Mouse (Mus musculus) liver, adult 2 months (tissue): ENCODE data around the gene Pigf. TPM values are rescaled to one million over a fixed set of nuclear protein-coding genes. Genes with fewer than 3 reads are reported as not detected.

Source experiments
- DNase-seq: peaks from one replicate; pipeline ENCODE4 v3.0.0-alpha.2; 2011; ENCODE audit warnings: low read depth, low spot score; ENCODE audit errors: extremely low read depth
- H3K27ac ChIP-seq: fragments of 200-500 bp; replicated peaks from 2 replicates; pipeline ENCODE4 v1.5.1; 2012; ENCODE audit warnings: low read depth, mild to moderate bottlenecking, control low read depth, inconsistent platforms, low read length; ENCODE audit not compliant: insufficient read depth
- H3K27me3 ChIP-seq: fragments of 200-500 bp; 2 replicates; pipeline ENCODE4 v1.6.1; 2012; ENCODE audit warnings: mild to moderate bottlenecking, moderate library complexity, low read length, inconsistent platforms; ENCODE audit not compliant: control insufficient read depth, insufficient read depth
- H3K36me3 ChIP-seq: fragments of 200-500 bp; 2 replicates; pipeline ENCODE4 v1.6.1; 2012; ENCODE audit warnings: low read length, inconsistent platforms; ENCODE audit not compliant: control insufficient read depth, insufficient read depth
- H3K4me1 ChIP-seq: fragments of 200-500 bp; 2 replicates; pipeline ENCODE4 v1.6.1; 2011; ENCODE audit warnings: low read length; ENCODE audit not compliant: control insufficient read depth, insufficient read depth
- H3K4me3 ChIP-seq: fragments of 200-500 bp; 2 replicates; pipeline ENCODE4 v1.5.1; 2011; ENCODE audit warnings: low read depth, mild to moderate bottlenecking, control low read depth, low read length, moderate library complexity; ENCODE audit not compliant: insufficient read depth
- H3K79me2 ChIP-seq: fragments of 200-500 bp; 2 replicates; pipeline ENCODE4 v1.6.1; 2012; ENCODE audit warnings: inconsistent platforms, mild to moderate bottlenecking, low read length, moderate library complexity; ENCODE audit not compliant: control insufficient read depth, insufficient read depth
- H3K9ac ChIP-seq: fragments of 200-500 bp; 2 replicates; pipeline ENCODE4 v1.6.1; 2012; ENCODE audit warnings: low read depth, mild to moderate bottlenecking, control low read depth, inconsistent platforms, low read length
- CTCF ChIP-seq: fragments of 200-500 bp; IDR thresholded peaks from 2 replicates; pipeline ENCODE4 v1.5.1; 2011; ENCODE audit warnings: low read depth, low read length, control low read depth
- POLR2A ChIP-seq: fragments of 200-500 bp; IDR thresholded peaks from 2 replicates; pipeline ENCODE4 v1.6.1; 2011; ENCODE audit warnings: low read length, control low read depth; ENCODE audit not compliant: insufficient read depth; ENCODE audit errors: extremely low read depth
- WGBS: fragments of 180-500 bp; shearing (Covaris S2); methylation state at CpG from one replicate; pipeline ENCODE4 v1.1.7; 2018; 5-methylcytosine and 5-hydroxymethylcytosine counted together
- polyA plus RNA-seq: library from polyadenylated mRNA; depleted of rRNA; stranded (reverse); fragments of >200 nt; gene quantifications from 2 replicates; pipeline ENCODE4 v1.2.3, GENCODE M21; 2012
- total RNA-seq: library from RNA; depleted of rRNA; stranded (reverse); fragments of >200 nt; gene quantifications from 2 replicates; pipeline ENCODE4 v1.2.3, GENCODE M21; 2014

Pigf gene
- total and polyA plus RNA-seq, 2 experiments = 3.2 to 9.1 TPM

DNA sequence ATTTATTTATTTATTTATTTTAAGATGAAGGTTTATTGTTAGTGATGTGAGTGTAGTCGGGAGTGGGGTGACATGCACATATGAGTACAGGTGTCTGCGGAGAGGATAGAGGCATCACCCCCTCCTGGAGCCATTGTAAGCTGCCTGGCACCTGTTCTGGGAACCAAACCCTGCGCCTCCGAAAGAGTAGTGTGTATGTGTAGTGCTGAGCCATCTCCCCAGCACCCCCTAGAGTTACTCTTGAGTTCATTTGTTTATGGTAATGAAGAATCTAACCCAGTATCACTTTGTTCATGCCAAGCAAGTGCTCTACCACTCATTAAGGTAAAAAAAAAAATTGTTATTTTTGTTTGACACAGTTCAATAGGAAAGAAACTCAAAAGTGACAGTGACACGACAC is 37.0 kb downstream of the Pigf start:
- Histone ChIP-seq H3K27ac (no peak overlapping the region), H3K4me3 (no peak overlapping the region), H3K79me2 (no peaks in the 10 kb centered on the region), H3K4me1 (no peaks in the 10 kb centered on the region), H3K36me3 (no peaks in the 10 kb centered on the region), H3K9ac (no peak overlapping the region), H3K27me3 (no peaks in the 10 kb centered on the region)
- 92% methylated on average over 5 of the region's 5 CpGs for WGBS
- DNase-seq = no peak
- TF ChIP-seq CTCF (no peak), POLR2A (no peak)

DNA sequence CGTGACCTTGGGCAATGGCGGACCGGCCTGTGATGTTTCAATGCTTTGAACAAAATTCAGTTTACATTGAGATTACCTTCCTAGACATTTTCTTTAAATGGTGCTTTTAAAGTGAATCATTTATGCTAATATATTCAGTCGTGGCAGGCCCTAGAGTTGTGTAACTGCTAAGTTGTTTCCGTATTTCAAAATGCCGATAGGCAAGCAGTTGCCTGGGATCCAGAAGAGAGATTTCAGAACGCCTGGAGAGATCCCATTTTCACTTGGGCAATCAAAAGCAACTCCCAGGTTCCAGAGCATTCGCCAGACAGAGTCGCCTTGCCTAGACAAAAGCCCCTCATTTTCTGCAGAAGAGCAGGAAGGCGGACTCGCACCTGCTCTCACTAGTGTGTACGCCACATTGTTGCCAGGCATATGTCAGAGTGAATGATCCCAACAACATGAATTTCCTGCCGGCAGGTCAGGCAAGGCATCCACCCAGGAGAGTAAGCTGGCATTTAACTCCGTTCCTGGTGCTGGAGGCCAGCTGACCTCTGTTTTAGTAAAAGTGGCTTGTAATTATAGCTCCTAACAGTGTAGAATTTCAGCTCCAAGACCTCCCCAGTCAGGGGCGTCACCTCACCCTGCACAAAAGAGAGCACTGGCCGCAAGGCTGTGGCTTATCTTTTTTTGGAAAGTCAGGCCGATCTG is 38.6 kb downstream of the Pigf start:
- Histone ChIP-seq H3K27me3 (no peaks in the 10 kb centered on the region), H3K27ac (no peak overlapping the region), H3K36me3 (no peaks in the 10 kb centered on the region), H3K9ac (no peak overlapping the region), H3K4me1 (no peaks in the 10 kb centered on the region), H3K4me3 (no peak overlapping the region), H3K79me2 (no peaks in the 10 kb centered on the region)
- no peak for DNase-seq
- no peak for TF ChIP-seq POLR2A
- no peak for TF ChIP-seq CTCF
- WGBS = 85% methylated on average over 17 of the region's 17 CpGs

DNA sequence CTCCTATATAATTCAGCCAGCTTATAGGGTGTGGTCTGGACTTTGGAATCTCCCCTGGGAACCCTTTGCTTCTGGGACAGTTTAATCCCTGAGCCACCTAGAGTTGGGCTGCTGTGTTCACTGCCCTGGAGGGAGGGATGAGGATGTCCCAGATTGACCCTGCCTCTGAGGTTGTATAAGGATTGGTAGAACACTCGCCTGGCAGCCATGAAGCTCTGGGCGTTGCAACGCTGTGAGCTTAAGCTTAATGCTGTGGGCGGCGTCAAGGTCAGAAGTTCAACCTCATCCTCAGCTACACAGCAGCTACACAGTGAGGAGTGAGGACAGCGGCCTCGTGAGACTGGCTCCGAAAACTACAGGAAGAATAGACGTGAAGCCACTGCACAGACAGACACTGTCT is 42.7 kb downstream of the Pigf start:
- Histone ChIP-seq H3K9ac (no peak overlapping the region), H3K27ac (no peak overlapping the region), H3K36me3 (no peaks in the 10 kb centered on the region), H3K4me1 (no peaks in the 10 kb centered on the region), H3K27me3 (no peaks in the 10 kb centered on the region), H3K79me2 (no peaks in the 10 kb centered on the region), H3K4me3 (no peak overlapping the region)
- TF ChIP-seq CTCF = no peak
- no peak for TF ChIP-seq POLR2A
- WGBS = 61% methylated on average over 9 of the region's 9 CpGs
- no peak for DNase-seq

DNA sequence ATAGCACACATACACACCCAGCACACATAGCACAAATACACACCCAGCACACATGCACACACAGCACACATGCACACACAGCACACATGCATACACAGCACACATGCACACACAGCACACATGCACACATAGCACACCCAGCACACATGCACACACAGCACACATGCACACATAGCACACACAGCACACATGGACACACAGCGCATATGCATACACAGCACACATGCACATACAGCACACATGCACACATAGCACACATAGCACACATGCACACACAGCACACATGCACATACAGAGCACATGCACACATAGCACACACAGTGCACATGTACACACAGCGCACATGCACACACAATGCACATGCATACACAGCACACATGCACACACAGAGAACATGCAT is 43.5 kb downstream of the Pigf start:
- Histone ChIP-seq H3K4me1 (no peaks in the 10 kb centered on the region), H3K9ac (no peak overlapping the region), H3K27me3 (no peaks in the 10 kb centered on the region), H3K27ac (no peak overlapping the region), H3K36me3 (no peaks in the 10 kb centered on the region), H3K4me3 (no peak overlapping the region), H3K79me2 (no peaks in the 10 kb centered on the region)
- 99% methylated on average over 2 of the region's 2 CpGs for WGBS
- TF ChIP-seq CTCF = no peak
- TF ChIP-seq POLR2A = no peak
- no peak for DNase-seq

DNA sequence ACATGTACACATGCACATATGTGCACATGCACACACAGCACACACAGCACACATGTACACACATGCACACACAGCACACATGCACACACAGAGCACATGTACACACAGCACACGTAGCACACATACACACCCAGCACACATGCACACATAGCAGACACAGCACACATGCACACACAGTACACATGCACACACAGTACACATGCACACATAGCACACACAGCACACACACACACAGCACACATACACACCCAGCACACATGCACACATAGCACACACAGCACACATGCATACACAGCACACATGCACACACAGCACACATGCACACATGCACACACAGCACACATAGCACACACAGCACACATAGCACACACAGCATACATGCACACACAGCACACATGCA is 44.0 kb downstream of the Pigf start:
- Histone ChIP-seq H3K27me3 (no peaks in the 10 kb centered on the region), H3K9ac (no peak overlapping the region), H3K4me3 (no peak overlapping the region), H3K4me1 (no peaks in the 10 kb centered on the region), H3K27ac (no peak overlapping the region), H3K79me2 (no peaks in the 10 kb centered on the region), H3K36me3 (no peaks in the 10 kb centered on the region)
- TF ChIP-seq POLR2A (no peak), CTCF (no peak)
- WGBS = 100% methylated on average over 1 of the region's 1 CpGs
- no peak for DNase-seq

DNA sequence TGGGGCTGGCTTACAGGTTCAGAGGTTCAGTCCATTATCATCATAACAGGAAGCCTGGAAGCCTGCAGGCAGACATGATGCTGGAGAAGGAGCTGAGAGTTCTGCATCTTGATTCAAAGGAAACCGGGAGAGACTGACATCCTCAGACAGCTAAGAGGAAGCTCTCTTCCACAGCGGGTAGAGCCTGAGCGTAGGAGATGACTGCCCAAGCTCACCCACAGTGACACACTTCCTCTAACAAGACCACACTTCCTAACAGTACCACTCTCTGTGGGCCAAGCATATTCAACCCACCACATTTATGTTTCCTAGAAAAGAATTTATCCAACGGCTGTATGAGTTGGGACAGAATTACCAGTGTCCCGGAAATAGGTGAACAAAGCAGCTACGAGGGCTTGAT is 46.7 kb downstream of the Pigf start:
- Histone ChIP-seq H3K4me3 (no peak overlapping the region), H3K36me3 (no peaks in the 10 kb centered on the region), H3K79me2 (no peaks in the 10 kb centered on the region), H3K27ac (no peak overlapping the region), H3K9ac (no peak overlapping the region), H3K4me1 (no peaks in the 10 kb centered on the region), H3K27me3 (no peaks in the 10 kb centered on the region)
- WGBS = 89% methylated on average over 6 of the region's 6 CpGs
- TF ChIP-seq POLR2A = no peak
- no peak for TF ChIP-seq CTCF
- no peak for DNase-seq
